Mouse (Mus musculus): ENCODE measurements around the gene Nsun5. TPM values are rescaled to one million over a fixed set of nuclear protein-coding genes. Genes with fewer than 3 reads are reported as not detected.

The Nsun5 gene
- total RNA-seq, 2 experiments from 2014 or later: 29.7 to 54.3 TPM

Other genes starting within 250 kb of the Nsun5 start
- 11.6 and 13.3 TPM in 2 replicates for gene Tbl2, start 220.3 kb upstream of the Nsun5 start, total RNA-seq (2014; fragmentation: Nextera tagmentation)
- 19.8 and 20.4 TPM in 2 replicates for gene Tbl2, start 220.3 kb upstream of the Nsun5 start, total RNA-seq (2017)
- gene Bcl7b, start 201.7 kb upstream of the Nsun5 start, total RNA-seq (2014; fragmentation: Nextera tagmentation): 37.2 and 48.3 TPM in 2 replicates
- 25.1 and 33.3 TPM in 2 replicates for gene Bcl7b, start 201.7 kb upstream of the Nsun5 start, total RNA-seq (2017)
- gene Baz1b, start 182.7 kb upstream of the Nsun5 start, total RNA-seq (2014; fragmentation: Nextera tagmentation): 128 and 135 TPM in 2 replicates
- gene Baz1b, start 182.7 kb upstream of the Nsun5 start, total RNA-seq (2017): 154 and 160 TPM in 2 replicates
- gene Fzd9, start 118.7 kb upstream of the Nsun5 start, total RNA-seq (2014; fragmentation: Nextera tagmentation): 0.30 and 0.37 TPM in 2 replicates
- 0.38 TPM in 1 of 2 replicates, not detected in the other for gene Fzd9, start 118.7 kb upstream of the Nsun5 start, total RNA-seq (2017)
- 0.57 and 2.0 TPM in 2 replicates for gene Fkbp6, start 19.9 kb upstream of the Nsun5 start, total RNA-seq (2014; fragmentation: Nextera tagmentation)
- gene Fkbp6, start 19.9 kb upstream of the Nsun5 start, total RNA-seq (2017): not detected in 2 replicates
- gene Trim50, start 16.7 kb upstream of the Nsun5 start, total RNA-seq (2014; fragmentation: Nextera tagmentation): not detected in 2 replicates
- gene Trim50, start 16.7 kb upstream of the Nsun5 start, total RNA-seq (2017): not detected in 2 replicates
- gene Pom121, start 24.6 kb downstream of the Nsun5 start, total RNA-seq (2014; fragmentation: Nextera tagmentation): 83.2 and 90.6 TPM in 2 replicates
- 10.4 and 11.1 TPM in 2 replicates for gene Pom121, start 24.6 kb downstream of the Nsun5 start, total RNA-seq (2017)
- 0.79 and 1.2 TPM in 2 replicates for gene Hip1, start 175.2 kb downstream of the Nsun5 start, total RNA-seq (2014; fragmentation: Nextera tagmentation)
- 0.19 and 0.23 TPM in 2 replicates for gene Hip1, start 175.2 kb downstream of the Nsun5 start, total RNA-seq (2017)
- gene Ccl26, start 193.6 kb downstream of the Nsun5 start, total RNA-seq (2014; fragmentation: Nextera tagmentation): not detected in 2 replicates
- not detected in 2 replicates for gene Ccl26, start 193.6 kb downstream of the Nsun5 start, total RNA-seq (2017)
- gene Ccl24, start 203.1 kb downstream of the Nsun5 start, total RNA-seq (2014; fragmentation: Nextera tagmentation): not detected in 2 replicates
- gene Ccl24, start 203.1 kb downstream of the Nsun5 start, total RNA-seq (2017): not detected in 2 replicates

All from megakaryocyte-erythroid progenitor cell, adult 5-6 weeks (primary cell).